Mouse (Mus musculus) CH12F3 (cell line): ENCODE measurements around the gene Ndc80.
"Not testable (repeated sequence)": the region's sequence is repeated elsewhere in the genome, so short reads cannot be mapped to it uniquely, and the experiment has no call there.

Source experiments
- in situ Hi-C: fragments of 300-500 bp; cut with MboI; formaldehyde crosslinking; loops from 2 replicates; pipeline ENCODE4 v1.14.3; 2020; ENCODE audit warnings: low sequenced_read_pairs

Gene Ndc80

DNA sequence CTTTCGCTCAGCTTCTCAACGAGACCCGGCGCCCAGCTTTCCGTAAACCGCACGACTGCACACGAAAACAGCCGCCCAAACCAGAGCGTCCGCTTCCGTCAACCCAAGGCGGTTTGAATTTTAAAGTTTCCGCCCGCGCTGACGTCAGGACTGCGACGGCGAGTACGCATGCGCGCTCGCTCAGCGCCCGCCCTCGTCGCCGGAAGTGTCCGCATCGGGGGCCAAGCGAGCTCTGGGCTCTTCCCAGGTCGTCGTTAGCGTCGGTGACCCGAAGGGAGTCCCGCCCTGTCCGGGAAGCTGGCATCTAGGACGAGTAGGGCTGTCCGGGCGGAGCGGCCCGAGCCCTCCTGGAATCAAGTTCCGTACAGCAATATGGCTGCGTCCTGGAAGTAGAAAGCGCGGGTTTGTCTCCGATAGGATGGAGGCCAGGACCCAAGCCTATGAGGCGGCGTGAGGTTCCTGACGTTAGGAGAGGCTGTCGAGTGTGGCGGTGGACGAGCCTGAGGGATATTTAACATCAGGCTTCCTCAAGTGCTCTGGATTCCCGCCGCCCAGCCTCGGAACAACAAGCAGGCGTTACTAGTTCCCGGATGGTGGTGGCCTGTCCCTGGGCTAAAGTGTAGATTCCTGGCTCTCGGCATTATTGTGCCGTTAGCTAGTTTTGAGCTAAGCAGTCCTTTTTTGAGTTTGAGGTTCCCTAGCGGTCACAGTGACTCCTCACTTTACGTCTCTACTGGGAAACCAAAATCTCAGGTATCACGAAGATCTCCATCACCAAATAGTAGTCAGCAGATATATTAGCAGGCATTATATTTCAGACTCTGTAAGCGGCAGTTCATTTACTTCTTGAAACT is at the start of gene Ndc80:
TSS of gene Ndc80 (minus strand) at position 147 of the 854 bp plus-strand sequence.
- in situ Hi-C loops: no loop called here

DNA sequence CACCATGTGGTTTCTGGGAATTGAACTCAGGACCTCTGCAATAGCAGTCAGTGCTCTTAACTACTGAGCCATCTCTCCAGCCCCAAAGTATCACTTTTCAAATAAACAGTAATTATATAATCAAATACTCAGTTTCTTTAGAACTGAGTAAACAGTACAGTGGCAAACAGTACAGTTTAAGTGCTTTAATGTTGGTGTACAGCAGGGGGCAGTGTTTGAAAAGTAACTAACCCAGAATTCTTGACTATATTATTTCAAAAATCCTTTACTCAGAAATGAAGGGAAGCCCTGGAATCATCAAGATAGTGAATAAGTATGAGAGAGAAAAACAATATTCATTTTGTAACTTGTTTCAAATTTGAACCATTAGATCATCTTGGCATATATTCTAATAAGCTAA is 35.0 kb upstream of the Ndc80 start:
- in situ Hi-C loops: no loop called here

DNA sequence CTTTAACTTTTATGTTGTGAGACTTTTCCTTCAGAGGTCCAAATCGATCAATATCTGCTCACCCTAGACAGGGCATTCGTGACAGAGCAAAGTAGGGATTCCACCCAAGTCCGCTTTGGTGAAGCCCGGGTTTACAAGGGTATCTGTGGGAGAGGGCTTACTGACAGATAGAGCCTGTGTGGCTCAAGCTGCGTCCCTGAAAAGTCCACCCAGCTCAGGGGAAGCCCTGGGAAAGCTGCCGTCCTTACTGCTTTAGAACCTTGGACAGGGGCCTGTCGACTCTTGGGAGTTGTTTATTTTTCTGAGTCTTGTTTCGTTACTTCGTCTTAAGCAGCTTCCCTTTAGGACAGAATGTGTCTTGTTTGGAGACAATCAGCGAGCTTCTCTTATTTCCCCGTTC is 26.2 kb upstream of the Ndc80 start:
- in situ Hi-C loops: loop anchor here (10.0 kb wide), 1 partner anchor 322 kb away; no protein-coding TSS in a partner anchor

DNA sequence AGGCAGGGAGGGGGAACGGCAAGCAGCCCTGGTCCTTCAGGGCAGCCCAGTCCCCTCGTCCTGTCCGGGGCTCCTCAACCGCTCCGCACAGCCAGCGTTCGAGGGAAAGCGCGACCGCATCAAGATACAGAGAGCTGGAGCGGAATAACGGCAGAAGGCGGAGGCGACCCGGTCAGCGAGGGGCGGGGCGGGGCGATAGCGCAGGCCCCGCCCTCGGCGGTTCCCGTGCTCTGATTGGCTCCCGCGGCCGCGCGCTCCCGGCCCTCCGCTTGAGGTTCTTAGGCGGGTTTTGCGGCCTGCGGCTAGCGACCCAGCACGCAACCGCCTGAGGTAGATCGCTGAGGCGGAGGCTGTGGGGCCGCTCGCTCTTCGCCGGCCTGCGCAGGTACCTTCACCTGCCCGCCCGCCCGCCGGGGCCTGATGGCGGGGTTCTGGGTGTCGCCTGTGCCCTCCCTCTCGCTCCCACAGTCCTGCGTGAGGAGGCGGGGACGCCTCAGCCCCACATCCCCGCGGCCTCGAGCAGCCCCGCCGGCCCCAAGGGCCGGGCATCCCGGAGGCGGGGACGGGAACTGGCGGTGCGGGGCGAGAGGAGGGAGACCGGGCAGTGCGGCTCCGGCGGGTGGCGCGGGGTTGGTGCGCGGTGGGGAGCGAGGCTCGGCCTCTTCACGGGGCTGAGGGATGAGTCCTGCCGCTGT is 25.2 kb upstream of the Ndc80 start, which contains the start of gene Spdya:
TSS of gene Spdya (plus strand) at position 305 of the 695 bp plus-strand sequence.
- in situ Hi-C loops: loop anchor here (10.0 kb wide), 1 partner anchor 323 kb away; no protein-coding TSS in a partner anchor

DNA sequence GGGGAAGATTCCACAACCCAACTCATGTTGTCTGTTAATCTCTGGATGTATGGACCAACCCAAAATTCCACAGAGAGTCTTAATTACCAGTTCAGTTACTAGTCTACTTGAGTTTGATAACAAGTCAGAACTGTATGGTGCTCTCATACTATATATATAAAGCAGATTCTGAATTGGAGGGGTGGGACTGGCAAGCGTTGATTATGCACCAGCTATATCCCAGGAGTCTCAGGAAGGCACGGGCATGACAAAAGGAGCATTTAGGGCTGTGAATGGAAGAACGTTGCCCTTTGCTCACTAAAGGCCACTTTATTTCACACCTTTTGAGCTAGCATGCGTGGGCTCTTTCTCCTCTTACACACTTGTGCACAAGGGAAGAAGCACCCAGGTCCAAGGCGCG is 24.7 kb upstream of the Ndc80 start:
- in situ Hi-C loops: loop anchor here (10.0 kb wide), 1 partner anchor 323 kb away; no protein-coding TSS in a partner anchor

DNA sequence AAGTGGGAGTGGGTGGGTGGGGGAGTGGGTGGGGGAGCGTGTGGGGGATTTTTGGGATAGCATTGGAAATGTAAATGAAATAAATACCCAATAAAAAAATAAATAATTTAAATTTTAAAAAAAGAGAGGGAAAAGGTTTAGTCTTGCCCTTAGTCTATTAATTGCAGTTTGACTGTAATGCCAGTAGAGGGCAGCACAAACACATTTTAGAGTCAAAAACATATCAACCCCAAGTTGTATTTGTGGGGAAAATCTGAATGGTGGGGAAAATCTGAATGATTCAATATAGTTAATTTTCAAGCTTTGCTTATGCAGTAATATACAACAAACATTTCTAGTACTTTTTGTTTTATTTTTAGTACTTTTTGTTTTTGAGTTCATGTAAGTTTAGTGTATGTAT is 21.9 kb upstream of the Ndc80 start:
- in situ Hi-C loops: no loop called here

DNA sequence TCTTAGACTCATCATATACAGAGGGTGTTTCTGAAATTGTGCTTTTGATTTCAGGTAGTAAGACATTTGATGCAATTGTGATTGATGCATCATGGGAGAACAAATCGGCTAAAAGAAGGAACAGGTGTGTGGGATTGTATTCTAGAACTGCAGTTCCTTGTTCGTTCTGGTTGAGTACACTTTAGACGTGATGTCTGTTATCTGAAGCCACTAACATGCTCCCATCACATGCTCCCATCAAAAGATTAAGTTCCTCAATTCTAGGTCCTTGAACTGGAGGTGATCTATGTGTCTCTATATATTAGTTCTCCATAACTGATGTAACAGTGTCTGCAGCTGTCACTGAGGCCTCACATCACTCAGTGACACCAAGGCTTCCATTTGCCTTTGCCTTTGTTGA is 10.5 kb upstream of the Ndc80 start:
- in situ Hi-C loops: no loop called here

DNA sequence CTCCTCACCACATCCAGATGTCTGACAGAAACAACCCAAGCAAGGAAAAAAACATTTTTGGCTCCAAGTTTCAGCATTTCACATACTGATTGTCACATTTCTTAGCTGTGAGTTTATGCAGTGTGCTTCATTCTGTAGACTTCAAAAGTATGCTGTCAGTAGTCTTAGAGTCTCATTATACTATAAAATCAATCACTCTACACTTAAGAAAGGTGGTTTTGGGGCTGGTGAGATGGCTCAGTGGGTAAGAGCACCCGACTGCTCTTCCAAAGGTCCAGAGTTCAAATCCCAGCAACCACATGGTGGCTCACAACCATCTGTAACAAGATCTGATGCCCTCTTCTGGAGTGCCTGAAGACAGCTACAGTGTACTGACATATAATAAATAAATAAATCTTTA is 8.9 kb upstream of the Ndc80 start:
- in situ Hi-C loops: not testable (repeated sequence)

DNA sequence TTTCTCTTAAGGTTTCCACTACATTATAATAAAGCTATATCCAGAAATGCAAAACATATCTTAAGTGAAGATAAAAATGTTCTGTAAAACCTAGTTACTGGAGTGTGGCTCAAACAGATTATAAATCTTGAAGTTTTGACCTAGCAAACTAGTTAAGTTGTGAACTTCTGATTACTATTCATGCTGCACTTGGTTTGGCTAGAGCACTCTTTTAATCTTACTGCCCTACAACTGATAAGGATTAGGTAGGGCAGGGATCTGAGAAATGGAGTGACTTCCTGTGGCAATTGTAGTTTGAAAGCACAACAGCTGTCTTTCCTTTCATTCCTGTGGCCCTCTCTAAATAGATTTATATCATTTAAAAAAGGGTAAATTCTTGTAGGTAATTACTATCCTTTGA is 1.4 kb upstream of the Ndc80 start:
- in situ Hi-C loops: no loop called here

DNA sequence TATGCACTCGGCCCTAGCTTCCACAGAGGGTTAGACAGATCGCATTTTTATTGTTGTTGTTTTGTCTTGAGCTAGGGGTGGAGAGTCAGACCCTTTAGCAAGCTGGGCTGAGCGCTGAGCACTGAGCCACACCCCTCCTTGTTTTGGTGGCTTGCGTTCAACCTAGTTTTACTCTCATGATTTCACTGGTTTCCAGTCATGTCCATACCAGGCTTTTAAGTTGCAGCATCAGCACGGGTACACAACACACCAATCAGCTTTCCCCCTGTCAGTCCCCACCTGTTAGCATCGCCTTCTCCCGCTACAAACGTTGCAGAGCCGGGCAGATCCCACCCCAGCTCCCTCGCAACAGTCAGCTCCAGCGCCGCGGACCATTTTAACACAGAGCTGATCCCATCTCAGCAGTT is 352 bp downstream of the Ndc80 start:
- in situ Hi-C loops: no loop called here

DNA sequence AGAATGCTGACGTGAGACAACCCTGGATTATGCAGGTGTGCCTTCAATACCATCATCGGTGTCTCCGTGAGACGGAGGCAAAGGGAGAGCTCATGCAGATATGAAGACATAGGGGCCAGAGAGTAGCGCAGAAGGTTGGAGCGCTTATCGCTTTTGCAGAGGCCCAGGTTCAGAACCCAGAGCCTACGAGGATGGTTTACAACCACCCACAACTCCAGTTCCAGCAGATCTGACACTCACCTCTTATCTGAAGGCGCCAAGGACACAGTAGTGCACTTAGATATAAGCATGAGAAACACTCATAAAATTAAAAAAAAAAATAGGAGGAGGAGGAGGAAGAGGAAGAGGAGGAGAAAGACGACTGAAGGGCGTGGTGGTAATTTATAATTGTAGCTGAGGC is 16.4 kb downstream of the Ndc80 start:
- in situ Hi-C loops: no loop called here

DNA sequence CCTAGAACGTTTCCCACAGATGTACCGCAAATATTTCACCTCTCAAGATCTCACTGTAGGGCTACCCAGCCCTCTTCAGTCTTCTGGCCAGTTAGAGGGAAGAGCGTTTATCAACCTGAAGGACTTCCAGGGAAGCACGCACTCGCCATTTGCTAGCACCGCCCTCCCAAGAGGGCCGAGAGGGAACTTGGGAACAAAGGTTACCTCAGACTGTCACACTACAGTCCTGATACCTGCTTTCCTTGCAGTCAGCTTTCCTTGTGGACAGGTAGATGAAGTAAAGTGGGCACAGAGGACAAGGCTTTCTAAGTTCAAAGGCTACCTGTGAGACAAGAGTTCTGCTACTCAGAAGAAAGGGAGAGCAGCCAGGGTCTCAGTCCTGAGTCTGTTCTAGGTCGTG is 19.8 kb downstream of the Ndc80 start:
- in situ Hi-C loops: no loop called here

DNA sequence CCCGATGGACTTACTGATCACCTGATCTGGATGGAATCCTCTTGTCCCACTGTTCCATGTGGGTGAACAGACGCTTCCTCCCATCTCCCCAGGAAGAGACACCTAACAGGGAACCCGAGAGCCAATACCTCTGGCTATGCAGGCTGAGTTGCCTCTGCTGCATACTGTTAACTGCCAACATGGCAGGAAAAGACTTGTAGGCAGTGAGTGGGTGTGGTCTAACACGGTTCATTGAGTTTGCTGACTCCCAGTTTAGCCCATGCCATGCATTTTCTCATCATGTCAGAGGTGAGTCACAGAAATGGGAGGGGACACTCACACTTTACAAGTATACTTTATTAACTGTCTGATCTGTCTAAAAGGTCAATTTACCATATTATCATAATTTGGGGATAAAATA is 30.9 kb downstream of the Ndc80 start:
- in situ Hi-C loops: no loop called here

DNA sequence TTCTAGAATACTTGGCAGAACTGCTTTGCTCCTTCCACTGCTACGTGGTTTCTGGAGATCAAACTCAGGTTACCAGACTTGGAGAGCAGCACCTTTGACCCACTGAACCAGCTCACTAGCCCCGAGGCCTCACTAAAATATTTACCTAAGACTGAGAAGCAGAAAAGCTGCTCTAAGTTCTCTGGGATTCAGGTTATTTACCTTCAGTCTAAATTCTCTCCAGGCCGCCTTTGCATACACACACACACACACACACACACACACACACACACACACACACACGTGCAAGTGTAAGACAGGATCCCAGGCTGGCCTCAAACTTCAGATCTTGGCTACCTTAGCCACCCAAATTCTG is 35.3 kb downstream of the Ndc80 start:
- in situ Hi-C loops: no loop called here

DNA sequence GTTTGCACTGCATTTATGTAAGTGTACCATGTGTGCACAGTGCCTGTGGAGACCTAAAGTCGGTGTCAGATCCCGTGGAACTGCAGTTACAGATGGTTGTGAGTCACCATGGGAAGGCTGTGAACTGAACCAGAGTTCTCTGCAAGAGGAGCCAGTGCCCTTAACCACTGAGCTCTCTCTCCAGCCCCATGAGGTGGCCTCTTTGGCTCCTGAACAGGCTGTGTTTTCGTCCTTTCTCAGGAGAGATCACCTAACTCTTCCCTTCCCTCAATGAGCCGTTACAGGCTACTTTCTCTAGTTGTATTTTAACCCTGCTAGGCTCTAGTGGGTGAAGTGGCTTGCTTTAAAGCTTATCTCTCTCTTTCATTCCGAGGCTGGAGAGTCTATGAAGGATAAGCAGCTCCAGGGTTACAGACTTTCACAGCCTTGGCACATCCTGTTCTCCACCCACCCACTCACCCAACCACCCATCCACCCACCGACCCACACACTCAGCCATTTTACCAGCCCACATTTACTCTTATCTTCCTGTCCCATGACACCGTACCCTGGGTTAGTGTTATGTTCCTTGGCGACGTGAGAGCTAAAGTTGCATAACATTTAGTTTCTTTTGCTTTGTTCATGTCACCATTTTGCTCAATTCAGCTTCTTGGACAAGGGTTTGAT is 35.9 kb downstream of the Ndc80 start:
- in situ Hi-C loops: no loop called here

DNA sequence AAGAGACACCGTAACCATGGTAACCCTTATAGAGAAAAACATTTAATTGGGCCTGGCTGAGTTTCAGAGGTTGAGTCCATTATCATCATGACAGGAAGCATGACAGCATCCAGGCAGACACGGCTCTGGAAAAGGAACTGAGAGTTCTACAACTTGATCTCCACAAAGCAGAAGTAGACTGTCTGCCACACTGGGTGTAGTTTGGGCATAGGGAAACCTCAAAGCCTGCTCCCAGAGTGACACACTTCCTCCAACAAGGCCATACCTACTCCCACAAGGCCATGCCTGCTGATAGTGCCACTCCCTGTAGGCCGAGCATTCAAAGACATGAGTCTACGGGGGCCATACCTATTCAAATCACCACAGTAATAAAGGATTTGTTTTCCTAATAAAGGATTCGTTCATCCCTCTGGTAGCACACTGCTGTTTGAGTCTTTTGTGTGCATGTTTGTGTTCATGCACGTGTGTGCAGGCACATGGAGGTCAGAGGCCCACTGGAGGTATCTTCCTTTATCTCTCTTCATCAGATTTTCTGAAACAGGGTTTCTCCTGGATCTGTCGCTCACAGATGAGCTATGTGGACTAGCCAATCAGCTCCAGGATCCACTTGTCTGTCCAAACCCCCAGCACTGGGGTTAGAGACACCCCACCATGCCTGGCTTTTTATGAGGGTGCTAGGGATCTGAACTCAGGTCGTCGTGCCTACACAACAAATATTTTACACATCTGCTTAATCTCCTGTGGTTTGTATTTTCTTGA is 36.8 kb downstream of the Ndc80 start:
- in situ Hi-C loops: no loop called here

DNA sequence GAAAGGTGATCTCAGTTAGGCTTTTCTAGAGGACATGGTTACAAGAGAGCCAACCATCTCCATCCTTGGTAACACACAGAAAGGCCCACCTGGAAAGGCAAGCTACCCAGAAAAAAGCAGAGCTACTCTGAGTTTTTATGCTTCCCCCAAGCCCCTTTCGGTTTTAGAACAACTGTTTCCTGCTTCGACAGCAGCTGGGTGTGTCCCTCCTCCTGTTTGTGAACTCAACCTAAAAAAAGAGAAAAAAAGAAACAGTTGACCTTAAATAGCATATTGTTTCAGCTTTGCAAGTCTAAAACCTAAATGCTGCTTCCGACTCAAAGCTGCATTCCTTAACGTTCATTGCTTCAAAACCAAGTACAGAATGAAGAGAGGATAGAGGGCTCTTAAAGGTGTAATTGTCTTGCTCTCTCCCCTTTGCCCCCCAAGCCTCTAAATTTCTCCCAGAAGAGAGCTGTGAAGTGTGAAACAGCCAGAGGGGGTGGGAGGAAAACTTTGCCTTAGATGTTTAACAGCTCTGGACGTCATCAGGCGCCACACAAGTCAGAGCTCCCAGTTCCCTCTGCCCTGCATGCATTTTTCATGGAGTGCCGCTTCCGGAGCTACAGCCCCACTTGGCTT is 40.3 kb downstream of the Ndc80 start:
- in situ Hi-C loops: no loop called here

DNA sequence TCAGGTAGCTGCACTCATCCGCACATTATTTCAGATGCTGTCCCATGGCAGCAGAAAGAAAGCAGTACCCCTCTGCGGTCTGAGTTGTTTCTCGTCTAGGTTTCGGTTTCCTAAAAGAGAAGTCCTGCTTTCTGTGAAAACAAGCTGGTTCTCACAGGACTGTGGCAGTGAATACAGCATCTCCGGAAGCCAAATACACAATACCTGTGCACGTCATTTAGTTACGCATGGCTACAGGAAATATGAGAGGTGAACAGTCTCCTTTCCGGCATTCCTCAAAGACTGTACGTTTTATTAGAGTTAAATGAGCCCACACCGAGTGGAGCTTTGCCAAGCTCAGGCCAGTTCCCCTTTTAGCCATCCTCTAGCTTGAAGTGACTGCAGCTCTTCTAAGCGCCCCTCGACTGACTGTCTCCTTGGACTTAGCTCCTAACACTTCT is 40.8 kb downstream of the Ndc80 start:
- in situ Hi-C loops: no loop called here

DNA sequence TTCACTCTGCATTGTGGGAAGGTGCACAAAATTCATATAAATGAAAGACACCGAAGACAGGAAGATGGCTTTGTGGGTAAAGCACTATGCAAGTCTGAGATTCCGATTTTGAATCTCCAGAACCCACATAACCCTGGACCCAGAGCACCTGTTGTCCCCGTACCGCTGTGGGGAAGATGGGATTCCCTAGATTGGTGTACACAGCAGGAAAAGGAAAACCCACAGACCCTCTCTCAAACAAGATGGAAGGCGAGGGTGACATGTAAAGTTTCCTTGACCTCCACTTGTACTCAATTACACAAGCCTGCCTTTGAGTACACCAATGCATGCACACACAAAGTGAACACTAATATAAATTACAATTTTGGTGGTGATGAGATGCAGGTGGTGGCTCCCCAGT is 41.9 kb downstream of the Ndc80 start:
- in situ Hi-C loops: no loop called here

DNA sequence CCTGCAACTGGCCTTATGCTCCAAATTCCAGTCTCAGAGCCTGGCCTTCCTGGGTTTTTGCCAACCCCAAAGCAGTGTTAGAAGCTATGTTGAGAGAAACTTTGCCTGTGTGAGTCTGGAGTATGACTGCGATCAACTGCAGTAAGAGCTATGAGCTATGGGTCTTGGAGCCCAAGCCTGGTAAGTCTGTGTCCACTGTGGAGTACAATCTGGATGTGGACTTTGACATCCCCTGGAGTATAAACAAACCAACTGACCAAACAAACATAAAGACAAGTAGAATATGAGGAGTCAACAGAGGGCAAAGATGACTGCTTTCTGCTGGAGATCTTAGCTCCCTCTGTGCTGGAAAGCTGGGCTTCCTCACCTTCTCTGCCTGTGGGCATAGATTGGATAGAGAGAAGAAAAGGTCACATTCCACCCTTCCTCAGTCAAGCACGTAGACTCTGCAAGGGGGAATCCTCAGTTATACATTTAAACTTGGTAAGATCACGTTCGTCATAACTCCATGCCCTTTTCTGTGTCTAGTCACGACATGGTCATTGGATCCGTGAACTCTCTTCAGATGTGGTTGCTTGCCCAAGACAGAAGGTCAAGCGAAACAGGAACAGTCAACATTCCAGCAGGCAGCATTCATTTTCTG is 43.1 kb downstream of the Ndc80 start:
- in situ Hi-C loops: no loop called here
